Mouse (Mus musculus): ENCODE data around the gene Med24. TPM values are rescaled to one million over a fixed set of nuclear protein-coding genes. Genes with fewer than 3 reads are reported as not detected.

Med24 gene
- polyA plus RNA-seq, 1 experiment from 2014 or later, result 52.3 TPM

DNA sequence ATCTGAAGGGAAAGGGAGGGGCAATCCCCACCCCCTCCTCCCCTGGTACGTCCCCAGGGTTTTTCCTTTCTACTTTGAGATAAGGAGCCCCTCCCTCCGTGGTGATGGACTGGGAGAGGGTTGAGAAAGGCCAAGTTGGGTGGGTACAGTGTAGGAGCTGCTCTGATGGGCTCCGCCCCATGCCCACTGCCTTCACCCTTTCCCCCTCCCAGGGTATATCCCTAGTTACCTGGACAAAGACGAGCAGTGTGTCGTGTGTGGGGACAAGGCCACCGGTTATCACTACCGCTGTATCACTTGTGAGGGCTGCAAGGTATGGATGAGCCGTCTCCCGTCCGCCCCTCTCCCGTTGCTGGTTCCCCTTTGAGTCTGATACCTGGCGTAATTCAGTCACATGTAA is 27.5 kb upstream of the Med24 start:
- Histone ChIP-seq H3K27ac (ENCODE audit: low read depth, low read length) (no peak overlapping the region), H3K27me3 (ENCODE audit: control insufficient read depth, insufficient read depth, low read length) (no peaks in the 10 kb centered on the region), H3K36me3 (ENCODE audit: control insufficient read depth, insufficient read depth, low read length) (peaks cover 32% of the 10 kb centered on the region; the same call in 1 of the 2 replicates), H3K4me2 (ENCODE audit: low read depth, low read length) (no peak overlapping the region), H3K9me3 (ENCODE audit: control insufficient read depth, low read length) (no peaks in the 10 kb centered on the region), H3K4me1 (ENCODE audit: control insufficient read depth, insufficient read depth, low read length) (peaks cover 15% of the 10 kb centered on the region), H3K9ac (replicated peaks; ENCODE audit: low read depth, low read length) (no peak overlapping the region), H3K4me3 (ENCODE audit: low read depth, low read length) (no peak overlapping the region)
- WGBS, result 86% methylated on average over 12 of the region's 12 CpGs
- no peak for ATAC-seq (ENCODE audit: low read depth)

DNA sequence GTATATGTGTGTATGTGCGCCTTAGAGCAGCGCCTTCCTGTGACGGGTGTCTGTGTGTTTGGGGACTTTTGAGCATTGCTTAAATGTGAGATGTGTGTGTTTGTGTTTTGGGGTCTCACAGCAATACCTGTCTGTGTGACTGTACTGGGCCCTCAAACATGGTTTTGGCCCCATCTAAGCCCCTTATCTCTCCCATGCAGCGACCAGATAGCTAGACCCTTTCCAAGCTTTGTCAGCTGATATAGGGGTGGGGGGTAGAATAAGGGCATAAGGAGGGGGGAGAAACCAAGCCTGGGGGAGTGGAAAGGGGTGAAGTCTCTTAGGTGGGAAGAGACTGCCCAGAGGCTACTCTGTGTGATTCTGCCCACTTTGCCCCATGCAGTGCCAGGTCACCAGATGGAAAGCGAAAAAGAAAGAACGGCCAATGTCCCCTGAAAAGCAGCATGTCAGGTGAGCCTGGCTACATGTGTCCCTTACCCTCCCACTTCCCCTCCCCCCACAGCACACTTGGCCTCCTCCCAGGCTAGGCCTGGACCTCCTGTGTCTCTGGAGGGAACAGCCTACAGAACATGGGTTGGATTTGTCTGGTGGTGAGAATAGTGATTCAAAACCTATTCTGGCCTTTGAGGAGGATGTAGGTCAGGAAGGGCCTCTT is 26.6 kb upstream of the Med24 start:
- Histone ChIP-seq H3K9me3 (ENCODE audit: control insufficient read depth, low read length) (no peaks in the 10 kb centered on the region), H3K4me1 (ENCODE audit: control insufficient read depth, insufficient read depth, low read length) (peaks cover 24% of the 10 kb centered on the region), H3K4me2 (ENCODE audit: low read depth, low read length) (no peak overlapping the region), H3K36me3 (ENCODE audit: control insufficient read depth, insufficient read depth, low read length) (peaks cover 27% of the 10 kb centered on the region; the same call in 1 of the 2 replicates), H3K9ac (replicated peaks; ENCODE audit: low read depth, low read length) (no peak overlapping the region), H3K27ac (ENCODE audit: low read depth, low read length) (no peak overlapping the region), H3K4me3 (ENCODE audit: low read depth, low read length) (no peak overlapping the region), H3K27me3 (ENCODE audit: control insufficient read depth, insufficient read depth, low read length) (no peaks in the 10 kb centered on the region)
- ATAC-seq (ENCODE audit: low read depth), result no peak
- 94% methylated on average over 6 of the region's 6 CpGs for WGBS

DNA sequence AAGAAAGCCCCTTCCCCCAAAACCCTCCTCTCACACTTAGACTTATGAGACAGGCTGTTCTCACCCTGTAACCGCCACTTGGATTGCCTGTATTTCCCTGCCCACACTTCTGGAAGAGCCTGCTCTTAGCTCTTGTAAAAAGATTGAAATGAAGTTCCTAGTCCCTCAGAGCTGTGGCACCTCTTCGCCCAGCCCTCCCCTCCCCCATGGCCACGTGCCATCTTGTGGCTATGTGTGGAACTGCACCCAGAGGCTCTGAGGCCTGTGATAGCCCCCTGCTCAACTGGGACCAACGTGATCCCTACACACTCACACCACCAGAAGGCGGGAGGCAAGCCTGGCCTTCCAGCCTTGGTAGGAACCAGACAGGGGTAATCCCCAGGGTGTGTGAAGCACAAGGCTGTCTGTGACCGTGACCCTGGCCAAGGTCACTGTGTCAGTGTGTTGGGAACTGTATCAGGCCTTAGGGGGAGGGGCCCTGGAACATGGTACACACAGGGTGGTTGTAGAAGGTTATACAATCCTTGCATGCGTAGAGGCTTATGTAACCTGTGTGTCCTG is 25.5 kb upstream of the Med24 start:
- H3K9ac ChIP-seq (replicated peaks; ENCODE audit: low read depth, low read length), result no peak overlapping the region
- peaks cover 35% of the 10 kb centered on the region for H3K4me1 ChIP-seq (ENCODE audit: control insufficient read depth, insufficient read depth, low read length)
- H3K36me3 ChIP-seq (ENCODE audit: control insufficient read depth, insufficient read depth, low read length), result peaks cover 27% of the 10 kb centered on the region; the same call in 1 of the 2 replicates
- no peak overlapping the region for H3K4me2 ChIP-seq (ENCODE audit: low read depth, low read length)
- 21% methylated on average over 7 of the region's 7 CpGs for WGBS
- H3K4me3 ChIP-seq (ENCODE audit: low read depth, low read length), result no peak overlapping the region
- H3K9me3 ChIP-seq (ENCODE audit: control insufficient read depth, low read length), result no peaks in the 10 kb centered on the region
- ATAC-seq (ENCODE audit: low read depth), result peak; percentile 13; the same call in 1 of the 2 replicates
- no peaks in the 10 kb centered on the region for H3K27me3 ChIP-seq (ENCODE audit: control insufficient read depth, insufficient read depth, low read length)
- H3K27ac ChIP-seq (ENCODE audit: low read depth, low read length), result no peak overlapping the region; the same call in 1 of the 2 replicates

DNA sequence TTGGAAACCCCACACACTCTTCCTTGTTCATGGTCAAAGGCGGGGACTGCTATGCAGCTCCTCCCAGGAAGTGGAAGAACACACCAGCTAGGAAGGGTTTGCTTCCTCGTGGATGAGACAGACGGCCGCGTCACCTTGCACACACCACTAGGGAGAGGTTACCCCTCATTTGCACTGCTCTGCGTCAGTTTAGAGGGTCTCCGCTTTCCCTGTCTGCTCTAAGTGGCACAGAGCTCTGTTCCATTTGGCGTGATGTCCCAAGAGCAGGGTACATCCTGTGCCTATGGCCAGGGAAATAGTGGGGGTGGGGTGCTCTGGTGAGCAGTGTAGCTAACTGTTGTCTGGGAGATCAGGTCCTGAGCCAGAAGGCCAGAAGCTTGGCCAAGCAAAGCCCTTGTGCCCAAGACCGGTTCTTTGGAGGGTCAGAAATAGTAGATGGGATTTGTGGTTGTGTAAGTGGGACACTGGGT is 25.0 kb upstream of the Med24 start:
- H3K27ac ChIP-seq (ENCODE audit: low read depth, low read length), result no peak overlapping the region; the same call in 1 of the 2 replicates
- no peak for ATAC-seq (ENCODE audit: low read depth)
- no peaks in the 10 kb centered on the region for H3K9me3 ChIP-seq (ENCODE audit: control insufficient read depth, low read length)
- H3K4me2 ChIP-seq (ENCODE audit: low read depth, low read length), result no peak overlapping the region
- H3K36me3 ChIP-seq (ENCODE audit: control insufficient read depth, insufficient read depth, low read length), result peaks cover 27% of the 10 kb centered on the region; the same call in 1 of the 2 replicates
- 60% methylated on average over 9 of the region's 9 CpGs for WGBS
- no peak overlapping the region for H3K9ac ChIP-seq (replicated peaks; ENCODE audit: low read depth, low read length)
- H3K27me3 ChIP-seq (ENCODE audit: control insufficient read depth, insufficient read depth, low read length), result no peaks in the 10 kb centered on the region
- no peak overlapping the region for H3K4me3 ChIP-seq (ENCODE audit: low read depth, low read length)
- H3K4me1 ChIP-seq (ENCODE audit: control insufficient read depth, insufficient read depth, low read length), result peaks cover 41% of the 10 kb centered on the region

DNA sequence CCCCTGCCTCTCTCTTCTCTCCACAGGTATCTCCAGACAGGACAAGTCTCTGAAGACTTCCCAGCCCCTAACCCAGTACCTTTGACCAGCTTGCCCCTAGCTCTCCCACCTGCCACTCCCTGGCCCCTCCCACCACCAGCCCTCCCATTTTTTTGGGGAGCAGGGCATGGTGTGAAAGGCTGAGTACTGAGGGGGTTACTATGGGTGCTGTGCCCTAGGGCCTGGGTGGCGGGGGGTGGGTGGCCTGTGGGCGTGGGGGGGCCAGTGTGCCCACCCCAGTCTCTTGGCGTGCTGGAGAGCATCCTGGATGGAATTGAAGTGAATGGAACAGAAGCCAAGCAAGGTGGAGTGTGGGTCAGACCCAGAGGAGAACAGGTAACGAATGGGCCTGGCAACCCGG is 24.0 kb upstream of the Med24 start:
- Histone ChIP-seq H3K27me3 (ENCODE audit: control insufficient read depth, insufficient read depth, low read length) (no peaks in the 10 kb centered on the region), H3K9me3 (ENCODE audit: control insufficient read depth, low read length) (no peaks in the 10 kb centered on the region), H3K4me2 (ENCODE audit: low read depth, low read length) (no peak overlapping the region), H3K36me3 (ENCODE audit: control insufficient read depth, insufficient read depth, low read length) (peaks cover 24% of the 10 kb centered on the region; the same call in 1 of the 2 replicates), H3K4me1 (ENCODE audit: control insufficient read depth, insufficient read depth, low read length) (peaks cover 50% of the 10 kb centered on the region), H3K27ac (ENCODE audit: low read depth, low read length) (no peak overlapping the region), H3K9ac (replicated peaks; ENCODE audit: low read depth, low read length) (no peak overlapping the region), H3K4me3 (ENCODE audit: low read depth, low read length) (no peak overlapping the region)
- no peak for ATAC-seq (ENCODE audit: low read depth)
- 88% methylated on average over 5 of the region's 5 CpGs for WGBS

DNA sequence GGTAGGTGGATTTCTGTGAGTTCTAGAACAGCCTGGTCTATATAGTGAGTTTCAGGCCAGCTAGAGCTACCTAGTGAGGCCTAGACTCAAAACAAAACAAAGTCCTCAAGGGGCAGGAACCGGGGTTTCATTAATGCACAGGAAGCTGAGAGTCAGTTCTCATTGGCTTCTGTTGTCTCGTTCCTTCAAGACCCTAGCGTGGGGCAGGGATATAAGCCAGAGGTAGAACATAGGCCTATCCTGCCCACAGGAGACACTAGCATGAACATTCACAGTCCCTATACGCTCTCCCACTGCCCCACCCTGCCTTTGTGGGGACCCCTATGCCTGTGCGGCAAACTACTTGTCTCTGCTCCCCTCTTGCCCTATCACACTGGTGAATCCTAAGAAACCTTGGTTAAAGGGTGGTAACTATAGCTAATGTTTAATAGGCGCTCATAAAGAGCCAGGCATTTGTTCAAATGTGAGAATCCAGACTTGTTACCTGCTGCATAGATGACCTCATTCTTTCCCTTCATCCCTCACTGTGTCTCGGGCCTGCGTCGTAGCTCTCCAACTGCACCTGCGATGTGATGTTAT is 23.4 kb upstream of the Med24 start:
- Histone ChIP-seq H3K9ac (replicated peaks; ENCODE audit: low read depth, low read length) (no peak overlapping the region), H3K27me3 (ENCODE audit: control insufficient read depth, insufficient read depth, low read length) (no peaks in the 10 kb centered on the region), H3K36me3 (ENCODE audit: control insufficient read depth, insufficient read depth, low read length) (peaks cover 22% of the 10 kb centered on the region; the same call in 1 of the 2 replicates), H3K4me3 (ENCODE audit: low read depth, low read length) (no peak overlapping the region), H3K27ac (ENCODE audit: low read depth, low read length) (no peak overlapping the region; the same call in 1 of the 2 replicates), H3K4me1 (ENCODE audit: control insufficient read depth, insufficient read depth, low read length) (peaks cover 55% of the 10 kb centered on the region), H3K9me3 (ENCODE audit: control insufficient read depth, low read length) (no peaks in the 10 kb centered on the region), H3K4me2 (ENCODE audit: low read depth, low read length) (no peak overlapping the region)
- 91% methylated on average over 10 of the region's 10 CpGs for WGBS
- no peak for ATAC-seq (ENCODE audit: low read depth)

DNA sequence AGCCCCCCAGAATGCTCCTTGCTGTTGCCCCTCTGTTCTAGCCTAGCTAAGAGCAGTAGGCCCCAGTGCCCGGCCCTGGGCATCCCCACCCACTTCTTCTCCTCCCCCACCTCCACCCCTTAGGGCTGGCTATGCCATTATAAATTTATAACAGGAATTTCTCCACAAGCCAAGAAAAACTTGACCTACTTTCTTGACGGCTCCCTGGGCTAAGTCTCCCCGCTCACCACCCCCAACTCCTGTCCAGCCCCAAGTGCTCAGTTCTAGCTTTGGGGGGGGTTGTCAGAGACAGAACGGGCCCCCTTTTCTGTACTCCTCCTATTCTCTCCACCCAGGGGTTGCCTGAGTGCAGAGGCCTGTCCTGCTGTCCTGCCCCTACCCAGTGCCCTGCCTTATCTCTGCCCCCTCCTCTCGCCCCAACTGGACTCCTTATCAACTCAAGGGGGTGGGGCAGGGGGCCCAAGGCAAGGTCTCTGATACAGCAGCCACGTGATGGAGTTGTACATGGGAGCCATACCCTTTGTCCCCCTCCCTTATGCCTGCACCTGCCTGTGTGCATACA is 22.1 kb upstream of the Med24 start:
- WGBS, result 31% methylated on average over 6 of the region's 6 CpGs
- no peaks in the 10 kb centered on the region for H3K27me3 ChIP-seq (ENCODE audit: control insufficient read depth, insufficient read depth, low read length)
- H3K4me2 ChIP-seq (ENCODE audit: low read depth, low read length), result peak overlapping the region; percentile 70; the same call in 1 of the 2 replicates
- no peaks in the 10 kb centered on the region for H3K9me3 ChIP-seq (ENCODE audit: control insufficient read depth, low read length)
- no peak overlapping the region; the same call in 1 of the 2 replicates for H3K9ac ChIP-seq (replicated peaks; ENCODE audit: low read depth, low read length)
- no peak overlapping the region for H3K4me3 ChIP-seq (ENCODE audit: low read depth, low read length)
- peaks cover 66% of the 10 kb centered on the region for H3K4me1 ChIP-seq (ENCODE audit: control insufficient read depth, insufficient read depth, low read length)
- H3K36me3 ChIP-seq (ENCODE audit: control insufficient read depth, insufficient read depth, low read length), result peaks cover 11% of the 10 kb centered on the region; the same call in 1 of the 2 replicates
- no peak for ATAC-seq (ENCODE audit: low read depth)
- H3K27ac ChIP-seq (ENCODE audit: low read depth, low read length), result peak overlapping the region; percentile 93

DNA sequence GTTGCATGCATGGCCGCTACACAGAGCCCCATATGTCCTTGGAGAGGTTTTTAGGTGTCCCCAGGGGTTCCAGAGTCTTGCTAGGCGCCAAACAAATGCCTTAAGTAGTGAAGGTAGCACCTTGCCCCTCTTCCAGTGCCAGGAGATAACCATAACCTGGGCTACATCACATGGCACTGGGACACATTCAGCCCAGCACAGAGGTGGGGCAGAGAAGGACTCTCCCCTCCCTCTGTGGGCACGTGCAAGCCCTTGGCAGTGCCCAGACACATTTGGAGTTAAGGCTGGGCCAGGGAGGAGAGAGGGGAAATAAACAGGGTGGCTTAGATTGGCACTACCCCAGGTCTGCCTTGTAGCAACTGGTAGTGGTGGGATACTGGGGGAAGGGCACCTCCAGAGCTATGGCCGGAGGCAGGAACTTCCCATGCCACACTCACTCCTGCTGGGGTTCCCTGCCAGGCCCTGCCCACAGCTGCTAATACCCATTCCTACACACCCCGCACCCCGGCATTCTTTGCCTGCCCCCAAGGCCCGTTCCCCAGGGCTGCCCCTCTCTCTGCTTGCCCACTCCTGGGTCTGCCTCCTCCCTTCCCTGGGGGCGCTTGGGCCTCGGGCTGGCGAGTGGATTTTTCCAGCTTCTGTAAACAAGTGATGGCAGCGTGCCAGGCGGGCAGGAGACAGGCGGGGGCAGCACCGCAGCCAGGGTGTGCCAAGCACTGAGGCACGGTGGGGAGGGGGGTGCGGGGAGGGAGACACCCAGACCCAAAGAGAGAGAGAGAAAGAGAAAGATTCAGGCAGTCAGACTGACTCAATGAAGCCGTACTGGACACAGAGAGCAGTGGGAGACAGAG is 21.3 kb upstream of the Med24 start:
- Histone ChIP-seq H3K27ac (ENCODE audit: low read depth, low read length) (peak overlapping the region; percentile 93), H3K27me3 (ENCODE audit: control insufficient read depth, insufficient read depth, low read length) (no peaks in the 10 kb centered on the region), H3K36me3 (ENCODE audit: control insufficient read depth, insufficient read depth, low read length) (peaks cover 11% of the 10 kb centered on the region; the same call in 1 of the 2 replicates), H3K9ac (replicated peaks; ENCODE audit: low read depth, low read length) (peak overlapping the region; percentile 63; the same call in 1 of the 2 replicates), H3K9me3 (ENCODE audit: control insufficient read depth, low read length) (no peaks in the 10 kb centered on the region), H3K4me1 (ENCODE audit: control insufficient read depth, insufficient read depth, low read length) (peaks cover 74% of the 10 kb centered on the region), H3K4me2 (ENCODE audit: low read depth, low read length) (peak overlapping the region; percentile 70), H3K4me3 (ENCODE audit: low read depth, low read length) (no peak overlapping the region)
- ATAC-seq (ENCODE audit: low read depth), result peak; percentile 63
- WGBS, result 16% methylated on average over 17 of the region's 17 CpGs

All from neural tube, embryonic 14.5 days (tissue).